Mouse (Mus musculus): ENCODE results near the gene Incenp.

DNA sequence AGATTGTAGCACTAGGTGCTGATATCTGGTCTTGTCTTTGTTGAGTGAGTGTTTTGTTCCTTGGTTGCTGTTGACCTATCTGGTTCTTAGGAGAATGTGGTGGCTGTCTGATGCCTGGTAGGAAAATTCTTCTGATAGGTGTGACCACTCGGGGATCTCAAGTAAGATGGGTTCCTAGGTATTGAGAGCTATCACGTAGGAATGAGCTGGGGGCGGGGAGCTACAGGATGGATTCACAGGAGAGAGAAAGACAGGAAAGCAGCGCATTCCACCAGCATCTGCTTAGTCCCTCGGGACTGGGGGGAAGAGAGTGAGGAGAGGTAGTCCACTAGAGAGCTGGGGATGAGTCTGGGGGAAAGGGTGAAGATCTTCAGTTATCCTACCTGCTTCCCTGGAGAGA is 10.0 kb upstream of the Incenp start:
- no peak for TF ChIP-seq POLR2A (IDR thresholded peaks at IDR 0.05; ENCODE audit: borderline replicate concordance, control insufficient read depth, low read depth, low read length)
- no peak for TF ChIP-seq CTCF (IDR thresholded peaks at IDR 0.05; ENCODE audit: control insufficient read depth, insufficient read depth, low read length)
